Mouse (Mus musculus) myocyte (in vitro differentiated cells): ENCODE results near the gene Cnot8.

Experiments
- CEBPB ChIP-seq: IDR thresholded peaks from 2 replicates; pipeline ENCODE4 v1.6.1; 2011; ENCODE audit warnings: mild to moderate bottlenecking, moderate library complexity; ENCODE audit not compliant: poor library complexity, insufficient read depth, severe bottlenecking
- MAX ChIP-seq: IDR thresholded peaks from one replicate; pipeline ENCODE4 v1.6.1; 2011; ENCODE audit warnings: low read depth, mild to moderate bottlenecking, control low read depth
- MYOD1 ChIP-seq, 3 experiments: IDR thresholded peaks; one replicate each; pipeline ENCODE4 v1.6.1; 2011; ENCODE audit warnings: control low read depth in 2 of 3, low read depth in 2 of 3, mild to moderate bottlenecking in 2 of 3, moderate library complexity in 1 of 3; ENCODE audit not compliant: insufficient read length in 2 of 3, control insufficient read depth in 1 of 3
- POLR2A ChIP-seq: IDR thresholded peaks from one replicate; pipeline ENCODE4 v1.6.1; 2011; ENCODE audit warnings: low read depth, mild to moderate bottlenecking, control low read depth, moderate library complexity; ENCODE audit not compliant: insufficient read length
- POLR2AphosphoS2 ChIP-seq: IDR thresholded peaks from one replicate; pipeline ENCODE4 v1.6.1; 2011; ENCODE audit warnings: low read depth, control low read depth; ENCODE audit not compliant: insufficient read length
- REST ChIP-seq: IDR thresholded peaks from one replicate; pipeline ENCODE4 v1.6.1; 2011; ENCODE audit warnings: mild to moderate bottlenecking, control low read depth, moderate library complexity; ENCODE audit not compliant: insufficient read depth, insufficient read length
- TCF12 ChIP-seq: IDR thresholded peaks from one replicate; pipeline ENCODE4 v1.6.1; 2011; ENCODE audit warnings: mild to moderate bottlenecking, control low read depth; ENCODE audit not compliant: poor library complexity, insufficient read depth, severe bottlenecking
- USF1 ChIP-seq: IDR thresholded peaks from one replicate; pipeline ENCODE4 v1.6.1; 2011; ENCODE audit warnings: low read depth, mild to moderate bottlenecking, control low read depth, moderate library complexity

- TF ChIP-seq CEBPB = no peak
- TF ChIP-seq MAX = no peak
- no peak for TF ChIP-seq REST
- no peak for TF ChIP-seq MYOD1 (IDR thresholded peaks at IDR 0.05; ENCODE audit: control insufficient read depth in 1 of 3, insufficient read length in 2 of 3, low read depth in 2 of 3)
- TF ChIP-seq POLR2A = no peak
- TF ChIP-seq POLR2AphosphoS2 = no peak
- TF ChIP-seq USF1 = no peak
- no peak for TF ChIP-seq TCF12
Observed at GRCm38 (mm10) chr11:58138821-58139220, 34.9 kb downstream of the Cnot8 start.
